Mouse (Mus musculus): ENCODE measurements at regions not wholly inside any gene's neighbourhood (a gene's known extent, or its start where the extent isn't known, plus 50 kb on each side); places are given as distances from the start of the nearest gene placed in this dataset.

DNA sequence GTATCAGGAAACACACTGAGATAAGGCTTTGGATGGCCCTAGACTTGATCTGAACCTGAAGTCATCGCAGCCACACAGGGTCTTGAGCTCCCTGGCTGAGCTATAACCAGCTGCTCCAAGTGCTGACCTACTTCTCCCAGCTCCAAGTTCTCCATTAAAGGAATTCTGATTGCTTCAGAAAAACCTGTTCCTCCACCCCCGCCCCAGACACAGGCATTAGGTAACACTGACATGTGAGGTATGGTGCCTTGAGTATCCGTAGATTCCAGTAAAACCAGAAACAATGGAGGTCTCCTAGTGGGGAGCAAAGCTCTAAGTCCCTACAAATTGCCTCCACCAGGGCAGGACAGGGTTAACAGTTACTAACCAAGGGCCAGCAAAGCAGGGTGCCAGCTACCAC is 129.4 kb upstream of the Topaz1 start:
- H3K9me3 ChIP-seq (replicated peaks; ENCODE audit: control insufficient read depth, insufficient read depth, low read length, poor library complexity, severe bottlenecking): no peaks in the 10 kb centered on the region
- H3K4me1 ChIP-seq (ENCODE audit: control insufficient read depth, insufficient read depth, low read length): no peaks in the 10 kb centered on the region
- H3K27ac ChIP-seq (ENCODE audit: insufficient read depth, low read length): no peak overlapping the region
- H3K4me3 ChIP-seq (ENCODE audit: low read depth, low read length): no peak overlapping the region
- TF ChIP-seq EP300 (IDR thresholded peaks at IDR 0.05; ENCODE audit: insufficient read depth, low read depth, low read length) (no peak), POLR2A (IDR thresholded peaks at IDR 0.05; ENCODE audit: insufficient read depth, low read length) (no peak), CTCF (IDR thresholded peaks at IDR 0.05; ENCODE audit: low read depth, low read length) (no peak)
- H3K27me3 ChIP-seq (ENCODE audit: control insufficient read depth, insufficient read depth, low read length, poor library complexity, severe bottlenecking): no peaks in the 10 kb centered on the region
- no peak overlapping the region for H3K9ac ChIP-seq (ENCODE audit: low read depth, poor library complexity, severe bottlenecking)
- no peaks in the 10 kb centered on the region for H3K36me3 ChIP-seq (ENCODE audit: control insufficient read depth, insufficient read depth, low read length, poor library complexity, severe bottlenecking)

DNA sequence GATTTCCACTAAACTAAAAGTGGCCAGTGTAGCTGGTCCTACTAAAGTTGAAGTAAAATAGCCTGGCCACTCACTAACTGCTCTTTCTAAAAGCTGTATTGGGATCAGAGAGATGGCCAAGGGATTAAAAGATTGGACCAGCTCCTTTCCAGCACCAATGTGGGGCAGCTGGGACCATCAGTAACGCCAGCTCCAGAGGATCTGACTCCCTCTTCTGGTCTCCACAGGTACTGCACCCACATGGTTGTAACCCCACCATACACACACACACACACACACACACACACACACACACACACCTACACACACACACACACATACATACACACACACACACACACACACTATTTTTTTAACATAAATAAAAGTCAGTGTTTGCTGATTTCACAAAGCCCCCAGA is 122.1 kb upstream of the Topaz1 start:
- Histone ChIP-seq H3K9ac (ENCODE audit: low read depth, poor library complexity, severe bottlenecking) (no peak overlapping the region), H3K4me3 (ENCODE audit: low read depth, low read length) (no peak overlapping the region), H3K27ac (ENCODE audit: insufficient read depth, low read length) (no peak overlapping the region), H3K36me3 (ENCODE audit: control insufficient read depth, insufficient read depth, low read length, poor library complexity, severe bottlenecking) (no peaks in the 10 kb centered on the region), H3K9me3 (replicated peaks; ENCODE audit: control insufficient read depth, insufficient read depth, low read length, poor library complexity, severe bottlenecking) (no peaks in the 10 kb centered on the region), H3K4me1 (ENCODE audit: control insufficient read depth, insufficient read depth, low read length) (no peaks in the 10 kb centered on the region), H3K27me3 (ENCODE audit: control insufficient read depth, insufficient read depth, low read length, poor library complexity, severe bottlenecking) (no peaks in the 10 kb centered on the region)
- TF ChIP-seq CTCF (IDR thresholded peaks at IDR 0.05; ENCODE audit: low read depth, low read length) (peak; percentile 14), EP300 (IDR thresholded peaks at IDR 0.05; ENCODE audit: insufficient read depth, low read depth, low read length) (no peak)

DNA sequence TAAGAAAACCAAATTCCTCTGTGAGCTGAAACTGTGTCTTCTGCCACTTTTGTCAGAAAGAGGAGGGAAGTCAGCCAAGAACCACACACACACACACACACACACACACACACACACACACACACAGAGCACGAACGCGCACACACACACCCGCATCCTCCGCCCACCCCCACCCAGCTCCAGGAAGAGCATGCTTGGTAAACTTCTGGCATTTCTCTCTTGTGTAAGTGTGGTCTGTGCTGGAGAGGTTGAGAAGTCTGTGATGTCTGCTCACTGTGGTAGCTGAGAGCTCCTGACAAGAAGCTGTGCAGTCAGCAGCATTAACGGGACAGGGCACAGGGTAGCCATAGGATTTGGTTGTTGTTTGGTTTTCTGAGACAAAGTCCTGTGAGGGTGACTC is 120.8 kb upstream of the Topaz1 start:
- Histone ChIP-seq H3K36me3 (ENCODE audit: control insufficient read depth, insufficient read depth, low read length, poor library complexity, severe bottlenecking) (no peaks in the 10 kb centered on the region), H3K27ac (ENCODE audit: insufficient read depth, low read length) (no peak overlapping the region), H3K4me3 (ENCODE audit: low read depth, low read length) (no peak overlapping the region), H3K27me3 (ENCODE audit: control insufficient read depth, insufficient read depth, low read length, poor library complexity, severe bottlenecking) (no peaks in the 10 kb centered on the region), H3K4me1 (ENCODE audit: control insufficient read depth, insufficient read depth, low read length) (no peaks in the 10 kb centered on the region), H3K9ac (ENCODE audit: low read depth, poor library complexity, severe bottlenecking) (no peak overlapping the region), H3K9me3 (replicated peaks; ENCODE audit: control insufficient read depth, insufficient read depth, low read length, poor library complexity, severe bottlenecking) (no peaks in the 10 kb centered on the region)
- TF ChIP-seq EP300 (IDR thresholded peaks at IDR 0.05; ENCODE audit: insufficient read depth, low read depth, low read length): no peak
- no peak for TF ChIP-seq POLR2A (IDR thresholded peaks at IDR 0.05; ENCODE audit: insufficient read depth, low read length)
- TF ChIP-seq CTCF (IDR thresholded peaks at IDR 0.05; ENCODE audit: low read depth, low read length): no peak

- Histone ChIP-seq H3K27me3 (ENCODE audit: control insufficient read depth, insufficient read depth, low read length, poor library complexity, severe bottlenecking) (no peaks in the 10 kb centered on the region), H3K4me1 (ENCODE audit: control insufficient read depth, insufficient read depth, low read length) (no peaks in the 10 kb centered on the region), H3K27ac (ENCODE audit: insufficient read depth, low read length) (no peak overlapping the region), H3K36me3 (ENCODE audit: control insufficient read depth, insufficient read depth, low read length, poor library complexity, severe bottlenecking) (no peaks in the 10 kb centered on the region), H3K9ac (ENCODE audit: low read depth, poor library complexity, severe bottlenecking) (no peak overlapping the region), H3K9me3 (replicated peaks; ENCODE audit: control insufficient read depth, insufficient read depth, low read length, poor library complexity, severe bottlenecking) (no peaks in the 10 kb centered on the region), H3K4me3 (ENCODE audit: low read depth, low read length) (no peak overlapping the region)
- TF ChIP-seq POLR2A (IDR thresholded peaks at IDR 0.05; ENCODE audit: insufficient read depth, low read length) (no peak), CTCF (IDR thresholded peaks at IDR 0.05; ENCODE audit: low read depth, low read length) (no peak), EP300 (IDR thresholded peaks at IDR 0.05; ENCODE audit: insufficient read depth, low read depth, low read length) (no peak)
These were observed 117.8 kb upstream of the Topaz1 start for GRCm38 (mm10) chr9:122629171-122629904.

- H3K4me1 ChIP-seq (ENCODE audit: control insufficient read depth, insufficient read depth, low read length): no peaks in the 10 kb centered on the region
- no peak overlapping the region for H3K4me3 ChIP-seq (ENCODE audit: low read depth, low read length)
- no peaks in the 10 kb centered on the region for H3K9me3 ChIP-seq (replicated peaks; ENCODE audit: control insufficient read depth, insufficient read depth, low read length, poor library complexity, severe bottlenecking)
- no peak overlapping the region for H3K9ac ChIP-seq (ENCODE audit: low read depth, poor library complexity, severe bottlenecking)
- no peak for TF ChIP-seq CTCF (IDR thresholded peaks at IDR 0.05; ENCODE audit: low read depth, low read length)
- H3K36me3 ChIP-seq (ENCODE audit: control insufficient read depth, insufficient read depth, low read length, poor library complexity, severe bottlenecking): no peaks in the 10 kb centered on the region
- H3K27ac ChIP-seq (ENCODE audit: insufficient read depth, low read length): no peak overlapping the region
- H3K27me3 ChIP-seq (ENCODE audit: control insufficient read depth, insufficient read depth, low read length, poor library complexity, severe bottlenecking): no peaks in the 10 kb centered on the region
These were observed 115.4 kb upstream of the Topaz1 start for GRCm38 (mm10) chr9:122631793-122632192.

DNA sequence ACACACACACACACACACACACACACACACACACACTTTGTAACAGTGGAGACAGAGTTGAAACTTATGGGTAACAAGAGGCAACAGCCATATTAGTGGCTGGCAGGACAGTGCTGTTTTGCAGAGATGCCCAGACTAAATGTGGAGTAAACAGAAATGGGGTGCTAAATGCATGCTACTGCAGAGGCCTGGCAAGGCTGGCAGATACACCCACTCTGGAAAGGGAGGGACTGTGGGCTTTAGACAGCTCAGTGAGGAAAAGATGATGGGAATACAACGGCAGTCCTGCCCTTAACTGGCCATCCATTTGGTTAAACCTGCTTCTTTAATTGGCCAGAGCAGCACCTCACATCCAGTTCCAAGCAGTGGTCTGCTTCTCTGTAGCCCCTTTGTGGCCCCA is 113.7 kb upstream of the Topaz1 start:
- H3K4me1 ChIP-seq (ENCODE audit: control insufficient read depth, insufficient read depth, low read length): no peaks in the 10 kb centered on the region
- no peaks in the 10 kb centered on the region for H3K36me3 ChIP-seq (ENCODE audit: control insufficient read depth, insufficient read depth, low read length, poor library complexity, severe bottlenecking)
- no peak for TF ChIP-seq EP300 (IDR thresholded peaks at IDR 0.05; ENCODE audit: insufficient read depth, low read depth, low read length)
- no peak for TF ChIP-seq CTCF (IDR thresholded peaks at IDR 0.05; ENCODE audit: low read depth, low read length)
- TF ChIP-seq POLR2A (IDR thresholded peaks at IDR 0.05; ENCODE audit: insufficient read depth, low read length): no peak
- no peaks in the 10 kb centered on the region for H3K9me3 ChIP-seq (replicated peaks; ENCODE audit: control insufficient read depth, insufficient read depth, low read length, poor library complexity, severe bottlenecking)
- H3K4me3 ChIP-seq (ENCODE audit: low read depth, low read length): no peak overlapping the region
- no peak overlapping the region for H3K9ac ChIP-seq (ENCODE audit: low read depth, poor library complexity, severe bottlenecking)
- no peaks in the 10 kb centered on the region for H3K27me3 ChIP-seq (ENCODE audit: control insufficient read depth, insufficient read depth, low read length, poor library complexity, severe bottlenecking)
- no peak overlapping the region for H3K27ac ChIP-seq (ENCODE audit: insufficient read depth, low read length)
